Mouse (Mus musculus): ENCODE data around the gene Tmem184a.

The Tmem184a gene

GRCm38 (mm10) chr5:139819538-139820181 is at the start of gene Tmem184a:
Tmem184a (minus strand) TSS chr5:139819917.
- DNase-seq, result no peak

DNA sequence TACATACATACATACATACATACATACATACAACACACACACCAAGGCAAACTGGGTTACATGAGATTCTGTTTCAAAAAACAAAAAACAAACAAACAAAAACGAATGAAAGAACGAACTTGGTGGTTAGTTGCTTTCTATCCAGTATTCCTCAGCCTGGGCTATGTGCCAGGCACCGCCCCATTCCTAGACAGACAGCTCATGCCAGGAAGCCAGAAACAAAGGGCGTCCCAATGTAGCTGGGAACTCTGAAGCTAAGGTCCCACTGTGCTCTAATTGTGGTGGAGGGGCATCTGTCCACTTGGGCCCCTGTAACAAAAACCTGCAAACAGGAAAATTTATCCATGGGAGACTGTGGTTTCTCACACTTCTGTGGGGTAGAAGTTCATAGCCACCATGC is 43.0 kb upstream of the Tmem184a start:
- DNase-seq, result peak; percentile 92

- no peak for DNase-seq
Observed at GRCm38 (mm10) chr5:139860328-139861104, 40.8 kb upstream of the Tmem184a start.

DNA sequence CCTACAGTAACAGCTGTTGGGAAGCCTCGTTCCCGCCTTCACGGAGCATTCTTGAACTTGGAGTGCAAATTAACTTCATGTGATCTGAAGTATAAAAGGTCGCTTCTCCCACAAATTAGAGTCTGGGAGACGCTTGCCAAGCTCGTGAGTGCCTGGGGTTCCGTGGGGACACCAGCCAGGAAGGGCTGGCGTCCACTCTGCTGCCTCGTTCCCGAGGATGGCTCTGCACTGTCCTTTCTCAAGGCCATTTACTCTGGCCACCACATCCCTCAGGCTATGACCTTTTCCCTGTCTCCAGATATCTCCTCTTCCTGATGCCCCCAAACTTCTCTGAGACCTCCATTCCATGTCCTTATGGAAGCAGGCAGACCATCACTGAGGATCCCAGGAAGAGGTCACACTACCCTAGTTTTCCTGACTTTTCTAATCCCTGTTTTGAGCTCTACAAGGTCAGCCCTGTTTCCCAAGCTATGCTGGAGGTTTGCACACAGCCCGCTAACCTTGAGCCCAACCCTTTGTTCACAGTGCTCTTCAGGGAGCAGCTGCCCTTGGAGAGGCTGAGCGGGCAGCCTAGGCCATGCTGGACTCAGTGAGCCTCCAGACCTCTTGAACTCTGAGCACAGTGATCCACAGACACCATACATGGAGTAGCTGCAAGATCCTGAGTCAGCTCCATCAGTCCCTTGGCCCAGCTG is 30.1 kb upstream of the Tmem184a start:
- no peak for DNase-seq

- no peak for DNase-seq
Observed at GRCm38 (mm10) chr5:139839142-139839541, 19.4 kb upstream of the Tmem184a start.

DNA sequence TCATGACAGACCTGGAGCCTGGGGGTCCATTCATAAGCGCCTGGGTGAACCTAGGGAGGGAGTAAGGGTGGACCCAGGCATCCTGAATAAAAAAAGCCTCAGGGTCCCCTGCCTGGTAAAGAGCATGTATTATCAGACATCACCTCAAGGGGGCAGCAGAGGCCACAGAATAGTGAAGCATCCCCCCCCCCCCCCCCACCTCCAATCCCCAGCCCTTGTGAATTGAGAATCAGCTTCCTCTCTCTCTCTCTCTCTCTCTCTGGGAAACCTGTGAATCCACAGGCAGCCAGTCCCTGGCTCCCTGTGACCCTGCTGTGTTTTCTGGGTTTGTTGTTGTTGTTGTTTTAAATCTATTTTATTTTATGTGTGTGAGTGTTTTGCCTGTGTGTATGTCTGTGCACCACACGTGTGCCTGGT is 18.8 kb upstream of the Tmem184a start:
- DNase-seq, result peak; percentile 94

DNA sequence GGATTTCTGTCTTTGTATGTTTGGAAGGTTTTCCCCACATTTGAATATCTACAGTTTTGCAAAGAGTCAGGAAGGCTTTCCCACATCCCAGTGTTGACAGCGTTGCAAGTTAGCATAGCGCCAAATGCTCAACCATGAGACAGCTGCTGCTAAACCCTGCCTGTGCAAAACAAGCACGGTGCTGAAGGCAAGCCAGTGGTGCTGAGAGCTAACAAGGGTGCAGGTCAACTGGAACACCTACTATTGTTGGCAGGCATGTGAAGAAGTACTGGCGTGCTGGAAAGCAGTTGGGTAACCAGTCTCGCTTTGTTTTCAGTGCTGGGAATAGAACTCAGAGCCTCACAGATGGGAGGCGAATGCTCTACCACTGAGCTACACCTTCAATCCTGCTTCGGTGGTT is 16.0 kb upstream of the Tmem184a start:
- DNase-seq, result no peak

DNA sequence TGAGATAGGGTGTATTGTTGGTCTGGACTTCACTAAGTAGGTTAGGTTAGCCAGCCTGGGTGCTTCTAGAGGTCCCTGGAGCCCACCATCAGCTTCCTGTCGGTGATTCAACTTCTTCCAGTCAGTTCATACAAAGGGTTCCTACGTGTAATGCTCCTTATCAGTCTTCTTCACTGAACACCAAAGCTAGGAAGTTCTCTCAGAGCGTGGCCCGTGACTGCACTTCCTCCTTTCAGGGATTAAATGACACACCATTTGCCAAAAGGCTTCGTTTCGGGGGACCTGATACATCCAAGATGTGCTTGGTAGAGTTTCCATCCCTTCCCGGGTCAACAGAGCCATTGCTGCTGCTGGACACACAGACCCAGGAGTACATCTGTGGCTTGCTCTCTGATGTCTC is 12.4 kb upstream of the Tmem184a start:
- no peak for DNase-seq

- DNase-seq, result no peak
Observed at GRCm38 (mm10) chr5:139830734-139831133, 11.0 kb upstream of the Tmem184a start.

GRCm38 (mm10) chr5:139829384-139829783 is 9.7 kb upstream of the Tmem184a start:
- no peak for DNase-seq

DNA sequence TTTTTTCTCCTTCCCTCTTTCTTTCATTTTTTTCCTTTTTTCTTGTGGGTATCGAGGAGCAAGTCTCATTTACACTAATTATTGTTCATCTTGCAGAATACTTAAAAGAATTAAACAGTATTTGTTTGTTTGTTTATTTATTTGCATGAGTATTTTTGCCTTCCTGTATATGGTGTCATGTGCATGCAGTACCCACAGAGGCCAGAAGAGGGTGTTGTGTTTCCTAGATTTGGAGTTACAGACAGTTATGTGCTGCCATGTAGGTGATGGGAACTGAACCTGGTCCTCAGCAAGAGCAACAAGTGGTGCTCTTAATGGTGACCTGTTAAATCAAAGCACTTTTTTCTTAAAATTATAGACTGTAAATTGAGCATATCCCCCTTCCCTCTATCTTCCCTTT is 7.9 kb upstream of the Tmem184a start:
- DNase-seq, result no peak

GRCm38 (mm10) chr5:139826357-139827055 is 6.8 kb upstream of the Tmem184a start, which contains the start of the genes Gm26938 and Psmg3:
Gm26938 (minus strand) TSS chr5:139826407.
Psmg3 (minus strand) TSS chr5:139826885.
- DNase-seq, result peak; percentile 98

GRCm38 (mm10) chr5:139825947-139826346 is 6.2 kb upstream of the Tmem184a start:
- peak; percentile 92 for DNase-seq

GRCm38 (mm10) chr5:139824531-139824930 is 4.8 kb upstream of the Tmem184a start:
- no peak for DNase-seq

- no peak for DNase-seq
Observed at GRCm38 (mm10) chr5:139821466-139822459, 2.0 kb upstream of the Tmem184a start.

DNA sequence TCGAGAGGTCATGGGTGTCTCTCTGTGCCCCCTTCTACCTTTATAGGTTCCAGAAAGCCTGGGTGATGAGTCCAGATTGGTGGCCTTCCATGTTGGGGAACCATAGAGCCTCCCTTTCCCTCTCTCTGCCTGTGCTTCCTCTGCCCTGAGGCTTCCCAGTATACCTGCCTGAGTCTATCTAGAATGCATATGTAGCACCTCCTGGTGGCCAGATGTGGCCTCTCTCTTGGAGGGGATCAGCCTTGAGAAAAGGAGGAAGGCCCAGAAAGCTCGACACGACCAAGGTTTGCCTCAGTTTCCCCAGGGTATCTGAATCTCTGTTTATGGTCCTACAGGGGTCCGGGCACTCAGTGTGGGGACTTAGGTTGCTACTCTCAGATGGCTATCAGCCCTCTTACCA is 916 bp downstream of the Tmem184a start:
- DNase-seq, result peak; percentile 92

DNA sequence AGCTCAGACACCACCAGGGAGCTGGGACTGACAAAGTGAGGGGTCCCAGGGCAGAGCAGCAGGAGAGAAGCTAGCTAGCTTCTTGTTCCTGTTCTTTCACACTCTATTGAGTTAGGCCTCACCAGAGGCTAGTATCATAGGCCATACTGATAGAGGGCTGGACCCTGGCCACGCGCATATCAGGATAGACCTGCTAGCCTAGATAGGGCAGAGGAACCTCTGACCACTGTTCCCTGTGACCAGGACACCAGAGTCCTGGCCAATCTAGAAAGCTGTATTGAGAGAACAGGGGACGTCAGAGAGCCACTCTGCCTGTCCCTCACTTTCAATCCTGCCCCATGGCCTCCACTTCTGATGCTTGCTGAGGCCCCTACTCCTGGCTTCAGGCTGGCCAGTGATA is 1.7 kb downstream of the Tmem184a start:
- no peak for DNase-seq

DNA sequence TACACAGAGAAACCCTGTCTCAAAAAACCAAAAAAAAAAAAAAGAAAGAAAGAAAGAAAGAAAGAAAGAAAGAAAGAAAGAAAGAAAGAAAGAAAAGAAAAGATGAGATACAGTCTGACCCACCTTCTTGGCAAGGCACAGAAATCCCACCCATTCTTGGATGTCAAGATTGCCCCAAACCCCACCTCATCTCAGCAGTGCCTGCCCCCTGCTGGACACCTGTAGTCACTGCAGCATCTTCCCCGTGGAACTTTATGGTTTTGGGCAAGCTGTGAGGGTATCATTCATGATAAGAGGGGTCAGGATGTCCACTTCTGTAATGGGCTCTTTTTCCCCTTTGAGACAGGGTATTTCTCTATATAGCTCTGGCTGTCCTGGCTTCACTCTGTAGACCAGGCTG is 2.4 kb downstream of the Tmem184a start:
- no peak for DNase-seq

- no peak for DNase-seq
Observed at GRCm38 (mm10) chr5:139816445-139816844, 3.3 kb downstream of the Tmem184a start.

DNA sequence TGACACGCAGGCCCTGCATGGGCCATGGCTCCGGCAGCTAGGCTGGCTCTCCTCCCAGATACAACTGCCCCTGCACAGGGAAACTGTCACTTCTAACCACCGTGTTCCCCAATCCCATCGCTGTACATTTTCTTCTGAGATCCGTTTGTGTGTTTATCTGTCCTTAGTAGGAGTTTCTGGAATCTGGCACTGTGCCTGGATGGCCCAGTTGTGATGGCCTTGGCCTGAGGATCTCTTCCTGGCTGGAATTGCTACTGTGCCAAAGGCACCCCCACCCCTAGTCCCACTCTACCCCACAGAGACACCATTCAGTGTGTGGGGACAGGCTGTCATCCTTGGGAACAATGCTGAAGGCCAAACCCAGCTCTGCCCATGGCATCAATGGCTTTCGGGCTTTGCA is 3.8 kb downstream of the Tmem184a start:
- peak; percentile 82 for DNase-seq

DNA sequence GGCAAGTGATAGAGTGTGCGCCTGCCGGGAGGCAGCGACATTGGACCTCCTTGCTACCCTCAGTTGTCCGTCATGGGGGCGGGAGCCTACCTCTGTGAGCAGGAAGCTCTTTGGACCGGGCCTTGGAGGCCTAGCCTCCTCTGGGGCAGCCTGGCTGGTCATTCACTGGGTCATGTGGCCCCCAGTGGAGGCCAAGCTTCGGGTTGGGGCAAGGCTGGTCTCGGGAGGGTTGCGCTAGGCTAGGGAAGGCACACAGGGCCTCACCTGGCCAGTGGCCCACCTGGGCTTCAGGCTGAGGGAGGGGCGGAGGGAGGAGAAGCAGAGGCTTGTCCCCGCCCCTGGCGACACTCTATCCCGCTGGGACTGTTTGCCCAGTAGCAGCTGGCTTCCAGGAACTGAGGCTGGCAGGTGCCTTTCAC is 5.7 kb downstream of the Tmem184a start:
- peak; percentile 87 for DNase-seq

DNA sequence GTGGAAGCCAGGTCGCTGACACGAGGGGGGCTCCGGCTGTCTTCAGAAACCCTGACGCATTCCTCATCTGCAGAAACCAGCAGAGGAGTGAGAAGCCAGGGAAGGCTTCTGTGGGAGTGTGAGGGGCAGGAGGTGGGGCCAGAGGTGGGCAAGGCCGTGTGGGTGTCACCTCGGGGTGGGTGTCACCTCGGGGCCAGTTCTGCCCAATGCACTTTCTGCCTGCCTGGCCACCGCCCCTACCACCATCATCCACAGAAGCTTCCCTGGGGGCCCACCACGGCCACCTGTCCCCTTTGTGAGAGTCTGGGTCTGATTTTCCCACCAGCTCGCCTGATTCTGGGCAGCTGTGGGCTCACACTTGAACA is 6.6 kb downstream of the Tmem184a start:
- DNase-seq, result peak; percentile 86

Measured in heart, adult 11 months (tissue).